Mouse (Mus musculus) kidney, adult 9 months (tissue): ENCODE measurements at regions not wholly inside any gene's neighbourhood (a gene's known extent, or its start where the extent isn't known, plus 50 kb on each side); places are given as distances from the start of the nearest gene placed in this dataset.

Experiments used
- DNase-seq: peaks from one replicate; pipeline ENCODE4 v3.0.0; 2022

- no peak for DNase-seq
Observed at GRCm38 (mm10) chr10:74722971-74723370, 244.0 kb upstream of the Gnaz start.

GRCm38 (mm10) chr10:74749446-74749845 is 217.5 kb upstream of the Gnaz start:
- no peak for DNase-seq

- no peak for DNase-seq
Observed at GRCm38 (mm10) chr10:74750879-74751278, 216.1 kb upstream of the Gnaz start.

- no peak for DNase-seq
Observed at GRCm38 (mm10) chr10:74760734-74761133, 206.2 kb upstream of the Gnaz start.

- no peak for DNase-seq
Observed at GRCm38 (mm10) chr10:74789245-74789644, 177.7 kb upstream of the Gnaz start.

GRCm38 (mm10) chr10:74789987-74790386 is 177.0 kb upstream of the Gnaz start:
- no peak for DNase-seq

GRCm38 (mm10) chr10:74823395-74823794 is 143.6 kb upstream of the Gnaz start:
- no peak for DNase-seq

GRCm38 (mm10) chr10:74834359-74834758 is 132.6 kb upstream of the Gnaz start:
- no peak for DNase-seq

GRCm38 (mm10) chr10:74848372-74848771 is 118.6 kb upstream of the Gnaz start:
- peak; percentile 66 for DNase-seq

- DNase-seq = no peak
Observed at GRCm38 (mm10) chr10:74854991-74855664, 111.8 kb upstream of the Gnaz start.
